Mouse (Mus musculus) C2C12 (cell line): ENCODE data around the gene Klk1b5. TPM values are rescaled to one million over a fixed set of nuclear protein-coding genes. Genes with fewer than 3 reads are reported as not detected.
"Not testable (repeated sequence)": the region's sequence is repeated elsewhere in the genome, so short reads cannot be mapped to it uniquely, and the experiment has no call there.

Experiments
- H3K27me3 ChIP-seq: one replicate; pipeline ENCODE4 v1.6.1; 2011; ENCODE audit not compliant: control insufficient read depth, insufficient read depth, insufficient read length
- H3K36me3 ChIP-seq: one replicate; pipeline ENCODE4 v1.6.1; 2011; ENCODE audit not compliant: control insufficient read depth, insufficient read depth
- H3K4me3 ChIP-seq: one replicate; pipeline ENCODE4 v1.5.1; 2011; ENCODE audit warnings: mild to moderate bottlenecking, control low read depth; ENCODE audit not compliant: poor library complexity, insufficient read depth, severe bottlenecking
- H3K79me2 ChIP-seq: one replicate; pipeline ENCODE4 v1.6.1; 2011; ENCODE audit not compliant: control insufficient read depth, insufficient read depth
- H3K79me3 ChIP-seq: one replicate; pipeline ENCODE4 v1.6.1; 2011; ENCODE audit warnings: low read depth, control low read depth
- H3ac ChIP-seq: one replicate; pipeline ENCODE3; 2011; ENCODE audit warnings: low read depth; ENCODE audit not compliant: control insufficient read depth, insufficient read length
- CEBPB ChIP-seq: IDR thresholded peaks from one replicate; pipeline ENCODE4 v1.6.1; 2011; ENCODE audit warnings: low read depth, mild to moderate bottlenecking, control low read depth, moderate library complexity
- CTCF ChIP-seq: IDR thresholded peaks from one replicate; pipeline ENCODE4 v1.5.1; 2011; ENCODE audit not compliant: control insufficient read depth, insufficient read depth, insufficient read length
- FOSL1 ChIP-seq: IDR thresholded peaks from one replicate; pipeline ENCODE4 v1.8.0; 2011; ENCODE audit warnings: mild to moderate bottlenecking, low read length; ENCODE audit not compliant: poor library complexity, insufficient read depth, severe bottlenecking
- MAX ChIP-seq: IDR thresholded peaks from one replicate; pipeline ENCODE4 v1.6.1; 2011; ENCODE audit warnings: mild to moderate bottlenecking, control low read depth
- MYOD1 ChIP-seq: IDR thresholded peaks from one replicate; pipeline ENCODE4 v1.6.1; 2011; ENCODE audit warnings: low read depth; ENCODE audit not compliant: control insufficient read depth, insufficient read length
- MYOG ChIP-seq: IDR thresholded peaks from one replicate; pipeline ENCODE4 v1.6.1; 2011; ENCODE audit not compliant: control insufficient read depth, insufficient read length; ENCODE audit errors: extremely low read depth
- USF1 ChIP-seq: IDR thresholded peaks from one replicate; pipeline ENCODE4 v1.6.1; 2011; ENCODE audit warnings: low read depth, mild to moderate bottlenecking, control low read depth, moderate library complexity
- long read RNA-seq, 2 experiments: library from polyadenylated mRNA; unstranded; transcript quantifications; one replicate each; pipeline ENCODE4 v2.0.0; 2019 to 2020
- polyA plus RNA-seq: library from polyadenylated mRNA; unstranded; fragments of >200 nt; fragmentation: generic; extraction: Trizol; gene quantifications from one replicate; pipeline ENCODE4 v1.2.1, GENCODE M21; 2012; ENCODE audit warnings: missing spikeins

Klk1b5 gene
- not detected for polyA plus RNA-seq
- long read RNA-seq, experiment 1, result 0 reads
- long read RNA-seq, experiment 2, result 0 reads

- Histone ChIP-seq H3K4me3 (no peak within 1 kb of the TSS), H3ac (no peak within 1 kb of the TSS), H3K79me3 (no peaks in the 10 kb centered on the region), H3K27me3 (no peaks in the 10 kb centered on the region), H3K36me3 (no peaks in the 10 kb centered on the region), H3K79me2 (no peaks in the 10 kb centered on the region)
- TF ChIP-seq MAX (no peak), FOSL1 (no peak), CEBPB (no peak), MYOG (no peak), USF1 (no peak), MYOD1 (no peak), CTCF (no peak)
These were observed at the start of gene Klk1b5 for GRCm38 (mm10) chr7:44215645-44216044. Gene Klk1b5 (plus strand): TSS chr7:44215945.

DNA sequence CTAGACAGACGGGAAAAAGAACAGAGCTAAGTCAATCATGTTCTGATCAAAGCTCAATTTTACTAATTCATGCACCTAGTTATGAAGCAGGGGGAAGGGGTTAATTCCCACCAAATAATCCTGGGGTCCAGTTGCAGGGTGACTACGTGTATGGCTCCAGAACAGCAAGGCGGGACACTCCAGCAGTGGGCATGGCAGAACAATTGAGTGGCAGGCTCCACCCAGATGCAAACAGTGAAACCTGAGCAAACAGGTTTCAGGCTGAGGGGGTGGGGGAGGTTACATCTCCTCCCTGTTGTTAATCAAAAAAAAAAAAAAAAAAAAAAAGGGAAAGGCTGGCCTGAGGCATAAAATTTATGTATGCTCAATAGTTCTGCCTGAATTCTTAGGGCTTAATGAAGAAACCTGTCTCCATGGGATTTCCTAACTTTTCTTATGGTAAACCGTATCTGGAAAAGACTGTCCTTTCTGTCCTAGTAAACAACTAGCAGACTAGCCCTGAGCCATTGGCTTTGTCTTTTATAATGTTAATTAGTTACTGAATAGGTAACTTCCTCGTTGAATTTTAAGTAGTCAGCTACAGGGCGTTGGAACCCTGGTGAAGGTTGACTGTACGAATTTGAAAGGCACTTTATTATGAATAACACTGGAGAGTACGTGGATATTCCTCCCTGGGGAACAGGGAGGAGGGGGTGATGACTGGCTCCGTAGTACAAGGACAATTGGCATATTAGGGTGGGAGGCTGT lies 36.3 kb upstream of the Klk1b5 start:
- H3K36me3 ChIP-seq, result no peaks in the 10 kb centered on the region
- H3K79me2 ChIP-seq, result no peaks in the 10 kb centered on the region

DNA sequence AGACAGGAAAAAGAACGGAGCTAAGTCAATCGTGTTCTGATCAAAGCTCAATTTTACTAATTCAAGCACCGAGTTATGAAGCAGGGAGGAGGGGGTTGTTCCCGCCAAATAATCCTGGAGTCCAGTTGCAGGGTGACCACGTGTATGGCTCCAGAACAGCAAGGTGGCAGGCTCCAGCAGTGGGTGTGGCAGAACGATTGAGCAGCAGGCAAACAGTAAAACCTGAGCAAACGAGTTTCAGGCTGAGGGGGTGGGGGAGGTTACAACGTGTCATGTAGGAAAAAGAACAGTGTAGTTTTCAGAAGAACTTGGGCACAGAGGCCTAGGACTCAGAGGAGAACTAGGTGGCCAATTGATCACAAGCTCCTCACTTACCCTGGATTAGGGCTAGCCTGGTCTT lies 29.2 kb upstream of the Klk1b5 start:
- H3K79me3 ChIP-seq, H3K4me3 ChIP-seq, H3ac ChIP-seq, H3K36me3 ChIP-seq, H3K27me3 ChIP-seq, H3K79me2 ChIP-seq: not testable (repeated sequence)

More for the DNA sequence above, 36.3 kb upstream of the Klk1b5 start:
- H3K27me3 ChIP-seq, result peaks cover 2% of the 10 kb centered on the region
- H3K79me3 ChIP-seq, result no peaks in the 10 kb centered on the region
- TF ChIP-seq MAX (no peak), USF1 (no peak), CTCF (no peak), MYOG (no peak)
- no peak overlapping the region for H3ac ChIP-seq
- H3K4me3 ChIP-seq, result no peak overlapping the region

- H3K79me3 ChIP-seq, H3K27me3 ChIP-seq, H3K79me2 ChIP-seq, H3K4me3 ChIP-seq, H3ac ChIP-seq, H3K36me3 ChIP-seq: not testable (repeated sequence)
These were observed 27.8 kb upstream of the Klk1b5 start, which contains the start of gene Klk1b24 for GRCm38 (mm10) chr7:44187936-44188335. Gene Klk1b24 (plus strand): TSS chr7:44188236.

- not testable (repeated sequence) for H3K79me2 ChIP-seq, H3K27me3 ChIP-seq, H3ac ChIP-seq, H3K4me3 ChIP-seq, H3K36me3 ChIP-seq, H3K79me3 ChIP-seq
These were observed 22.3 kb upstream of the Klk1b5 start for GRCm38 (mm10) chr7:44193466-44193865.

- H3K27me3 ChIP-seq, result no peaks in the 10 kb centered on the region
- no peak within 1 kb of the TSS for H3K4me3 ChIP-seq
- H3K36me3 ChIP-seq, result no peaks in the 10 kb centered on the region
- no peak within 1 kb of the TSS for H3ac ChIP-seq
- no peaks in the 10 kb centered on the region for H3K79me3 ChIP-seq
- TF ChIP-seq MYOD1, result no peak
- no peak for TF ChIP-seq CTCF
- TF ChIP-seq USF1, result no peak
- TF ChIP-seq MYOG, result no peak
- no peak for TF ChIP-seq FOSL1
- no peak for TF ChIP-seq CEBPB
- no peak for TF ChIP-seq MAX
- no peaks in the 10 kb centered on the region for H3K79me2 ChIP-seq
These were observed 17.9 kb upstream of the Klk1b5 start, which contains the start of gene Klk1b3 for GRCm38 (mm10) chr7:44197891-44198290. Gene Klk1b3 (plus strand): TSS chr7:44198191.

DNA sequence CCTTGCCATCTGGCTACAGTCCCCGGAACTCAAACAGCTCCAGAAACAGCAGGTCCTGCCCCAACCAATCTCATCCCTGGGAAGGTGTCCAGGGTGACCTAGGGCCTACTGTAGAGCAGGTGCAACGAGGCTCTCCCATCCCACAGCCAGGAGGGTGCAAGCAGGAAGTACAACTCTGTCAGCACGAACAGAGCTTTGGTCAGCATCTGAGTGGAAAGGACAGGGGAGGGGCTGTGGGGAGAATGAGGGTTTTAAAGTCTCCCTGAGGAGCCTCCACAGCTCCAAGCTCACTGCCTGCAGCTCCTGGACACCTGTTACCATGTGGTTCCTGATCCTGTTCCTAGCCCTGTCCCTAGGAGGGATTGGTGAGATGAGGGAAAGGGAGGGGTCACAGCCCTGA lies 8.6 kb upstream of the Klk1b5 start, which contains the start of gene Klk1b4:
TSS of gene Klk1b4 (plus strand) at position 301 of the 400 bp plus-strand sequence.
- H3K79me3 ChIP-seq, H3ac ChIP-seq, H3K27me3 ChIP-seq, H3K79me2 ChIP-seq, H3K4me3 ChIP-seq, H3K36me3 ChIP-seq: not testable (repeated sequence)
